Mouse (Mus musculus) liver, postnatal 0 days (tissue): ENCODE results near the gene Echdc2. TPM values are rescaled to one million over a fixed set of nuclear protein-coding genes. Genes with fewer than 3 reads are reported as not detected.

Experiments used
- ATAC-seq: fragments of 200-750 bp; cut with Nextera tagmentation; 2 replicates; pipeline ENCODE4 v1.8.0; 2017; ENCODE audit warnings: mild to moderate bottlenecking, moderate library complexity
- DNase-seq: peaks from one replicate; pipeline ENCODE4 v3.0.0-alpha.2; 2016
- H3K27ac ChIP-seq: fragments of 300-500 bp; sonication (generic); 2 replicates; pipeline ENCODE4 v1.5.1; 2014; ENCODE audit warnings: antibody characterized with exemption, moderate library complexity, mild to moderate bottlenecking, low read depth
- H3K27me3 ChIP-seq: fragments of 300-500 bp; sonication (generic); 2 replicates; pipeline ENCODE4 v1.6.1; 2014; ENCODE audit warnings: low read length, control low read depth, mixed read lengths; ENCODE audit not compliant: insufficient read depth
- H3K36me3 ChIP-seq: fragments of 300-500 bp; sonication (generic); replicated peaks from 2 replicates; pipeline ENCODE4 v1.6.1; 2014; ENCODE audit warnings: mild to moderate bottlenecking, control low read depth, low read length, moderate library complexity, mixed read lengths; ENCODE audit not compliant: insufficient read depth
- H3K4me1 ChIP-seq: fragments of 300-500 bp; sonication (generic); 2 replicates; pipeline ENCODE4 v1.6.1; 2014; ENCODE audit warnings: antibody characterized with exemption, mild to moderate bottlenecking, control low read depth; ENCODE audit not compliant: insufficient read depth
- H3K4me2 ChIP-seq: fragments of 300-500 bp; sonication (generic); 2 replicates; pipeline ENCODE4 v1.6.1; 2014; ENCODE audit warnings: low read depth, mild to moderate bottlenecking, low read length, moderate library complexity, mixed read lengths
- H3K4me3 ChIP-seq: fragments of 300-500 bp; sonication (generic); 2 replicates; pipeline ENCODE4 v1.5.1; 2014; ENCODE audit warnings: low read depth, low read length
- H3K9ac ChIP-seq: fragments of 300-500 bp; sonication (generic); replicated peaks from 2 replicates; pipeline ENCODE4 v1.6.1; 2014; ENCODE audit warnings: mild to moderate bottlenecking, moderate library complexity
- H3K9me3 ChIP-seq: fragments of 300-500 bp; sonication (generic); 2 replicates; pipeline ENCODE4 v1.6.1; 2016; ENCODE audit warnings: mild to moderate bottlenecking, control low read depth, low read length, mixed read lengths
- CTCF ChIP-seq: sonication (generic); IDR thresholded peaks from 2 replicates; pipeline ENCODE4 v1.5.1; 2016; ENCODE audit warnings: antibody characterized with exemption, low read depth
- EP300 ChIP-seq: IDR thresholded peaks from 2 replicates; pipeline ENCODE4 v1.6.1; 2016; ENCODE audit warnings: antibody characterized with exemption, low read depth, mild to moderate bottlenecking
- WGBS: fragments of 180-500 bp; shearing (Covaris S2); extraction: QIAGEN DNeasy Blood & Tissue Kit; methylation state at CpG from one replicate; pipeline ENCODE4 v1.1.7; 2014; ENCODE audit not compliant: insufficient replicate concordance; 5-methylcytosine and 5-hydroxymethylcytosine counted together
- polyA plus RNA-seq: library from polyadenylated mRNA; unstranded; fragments of >200 nt; fragmentation: Nextera tagmentation; extraction: Ambion mirVana; gene quantifications from 2 replicates; pipeline ENCODE4 v1.2.1, GENCODE M21; 2015

The Echdc2 gene
- polyA plus RNA-seq, 1 experiment from 2014 or later: 99.9 TPM

DNA sequence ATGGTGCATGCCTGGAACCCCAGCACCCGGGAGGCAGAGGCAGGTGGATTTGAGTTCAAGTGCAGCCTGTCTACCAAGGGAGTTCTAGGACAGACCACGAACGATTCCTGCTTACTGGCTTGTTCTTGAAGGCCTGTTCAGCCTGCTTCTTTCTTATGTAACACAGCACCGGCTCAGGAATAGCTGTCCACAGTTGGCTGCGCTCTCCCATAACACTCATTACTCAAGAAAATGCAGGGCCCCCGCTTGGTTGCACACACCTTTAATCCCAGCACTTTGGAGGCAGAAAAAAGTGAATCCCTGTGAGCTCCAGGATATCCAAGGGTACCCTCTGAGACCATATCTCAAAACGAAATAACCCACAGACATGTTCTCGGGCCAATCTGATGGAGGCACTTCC is 3.3 kb upstream of the Echdc2 start:
- 79% methylated on average over 8 of the region's 8 CpGs for WGBS
- no peak for ATAC-seq
- no peak overlapping the region for H3K4me2 ChIP-seq
- H3K36me3 ChIP-seq: no peaks in the 10 kb centered on the region
- TF ChIP-seq EP300 (no peak), CTCF (no peak)
- no peak for DNase-seq
- no peak overlapping the region for H3K27ac ChIP-seq
- no peak overlapping the region for H3K4me3 ChIP-seq
- peaks cover 5% of the 10 kb centered on the region; the same call in 1 of the 2 replicates for H3K27me3 ChIP-seq
- no peaks in the 10 kb centered on the region for H3K4me1 ChIP-seq
- no peaks in the 10 kb centered on the region for H3K9me3 ChIP-seq
- no peak overlapping the region for H3K9ac ChIP-seq

DNA sequence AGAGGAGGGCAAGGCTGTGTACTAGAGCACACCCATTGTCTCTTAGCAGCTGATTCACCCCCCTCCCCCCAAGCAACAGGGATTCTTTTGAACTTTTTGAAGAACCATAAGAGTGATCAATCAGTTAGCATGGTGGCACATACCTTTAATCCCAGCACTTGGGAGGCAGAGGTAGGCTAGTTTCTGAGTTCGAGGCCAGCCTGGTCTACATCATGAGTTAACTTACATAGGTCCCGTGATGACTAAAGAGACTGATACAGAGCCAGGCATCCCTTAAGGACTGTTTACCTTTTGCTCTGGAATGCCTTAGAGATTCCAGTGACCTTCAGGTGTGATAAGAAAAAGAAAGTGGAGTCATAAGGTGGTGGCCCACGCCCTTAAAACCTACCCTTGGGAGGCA is 1.9 kb upstream of the Echdc2 start:
- 72% methylated on average over 3 of the region's 3 CpGs for WGBS
- Histone ChIP-seq H3K36me3 (no peaks in the 10 kb centered on the region), H3K4me1 (no peaks in the 10 kb centered on the region), H3K4me3 (no peak overlapping the region), H3K27me3 (peaks cover 5% of the 10 kb centered on the region; the same call in 1 of the 2 replicates), H3K4me2 (no peak overlapping the region), H3K9me3 (no peaks in the 10 kb centered on the region), H3K27ac (no peak overlapping the region), H3K9ac (no peak overlapping the region)
- no peak for TF ChIP-seq CTCF
- no peak for TF ChIP-seq EP300
- no peak for ATAC-seq
- no peak for DNase-seq

DNA sequence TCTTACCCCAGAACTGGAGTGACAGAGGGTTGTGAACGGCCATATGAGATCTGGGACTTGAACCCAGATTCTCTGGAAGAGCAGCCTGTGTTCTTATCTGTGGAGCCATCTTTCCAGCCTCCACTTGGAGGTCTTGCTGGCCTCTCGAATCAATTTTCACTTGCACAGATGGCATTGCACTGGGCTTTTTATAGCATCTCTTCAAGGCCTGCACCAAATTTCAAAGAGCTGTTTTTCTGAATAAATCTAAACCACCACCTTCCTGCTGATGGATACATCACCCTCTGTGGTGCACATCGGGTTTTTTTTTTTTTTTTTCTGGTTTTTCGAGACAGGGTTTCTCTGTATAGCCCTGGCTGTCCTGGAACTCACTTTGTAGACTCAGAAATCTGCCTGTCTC is 1.6 kb downstream of the Echdc2 start:
- H3K4me1 ChIP-seq: no peaks in the 10 kb centered on the region
- DNase-seq (no peak), ATAC-seq (no peak)
- H3K4me2 ChIP-seq: no peak overlapping the region
- no peaks in the 10 kb centered on the region for H3K9me3 ChIP-seq
- H3K27me3 ChIP-seq: peaks cover 5% of the 10 kb centered on the region; the same call in 1 of the 2 replicates
- no peak overlapping the region for H3K9ac ChIP-seq
- WGBS: 65% methylated on average over 4 of the region's 4 CpGs
- H3K27ac ChIP-seq: no peak overlapping the region
- H3K4me3 ChIP-seq: no peak overlapping the region
- 0 out of 2 replicates have a peak, but pooled peaks cover 9% of the 10 kb centered on the region for H3K36me3 ChIP-seq
- TF ChIP-seq EP300: no peak
- no peak for TF ChIP-seq CTCF

DNA sequence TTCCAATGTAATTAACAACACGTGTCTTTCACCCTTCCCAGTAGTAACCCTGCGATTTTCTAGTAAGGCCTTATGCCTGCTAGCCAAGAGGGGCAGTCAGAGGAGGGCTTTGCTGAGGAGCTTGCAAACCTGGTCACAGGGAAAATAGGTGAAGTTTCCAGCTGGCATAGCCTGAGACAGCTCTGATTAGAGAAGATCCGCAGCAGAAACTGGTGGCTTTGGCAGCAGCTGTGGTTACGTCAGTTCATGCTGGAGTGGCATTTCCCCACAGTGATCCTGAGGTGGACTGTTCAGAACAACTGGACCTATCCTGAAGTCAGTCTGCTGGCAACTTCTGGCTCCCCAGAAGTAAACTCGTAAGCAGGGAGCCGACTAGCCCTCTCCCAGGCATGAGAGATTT is 2.8 kb downstream of the Echdc2 start:
- H3K9ac ChIP-seq: no peak overlapping the region
- DNase-seq (no peak), ATAC-seq (no peak)
- H3K27ac ChIP-seq: no peak overlapping the region
- TF ChIP-seq CTCF: no peak
- TF ChIP-seq EP300: no peak
- 73% methylated on average over 6 of the region's 6 CpGs for WGBS
- no peaks in the 10 kb centered on the region for H3K9me3 ChIP-seq
- H3K4me1 ChIP-seq: no peaks in the 10 kb centered on the region
- H3K4me3 ChIP-seq: no peak overlapping the region
- peaks cover 5% of the 10 kb centered on the region; the same call in 1 of the 2 replicates for H3K27me3 ChIP-seq
- 0 out of 2 replicates have a peak, but pooled peaks cover 9% of the 10 kb centered on the region for H3K36me3 ChIP-seq
- H3K4me2 ChIP-seq: no peak overlapping the region

DNA sequence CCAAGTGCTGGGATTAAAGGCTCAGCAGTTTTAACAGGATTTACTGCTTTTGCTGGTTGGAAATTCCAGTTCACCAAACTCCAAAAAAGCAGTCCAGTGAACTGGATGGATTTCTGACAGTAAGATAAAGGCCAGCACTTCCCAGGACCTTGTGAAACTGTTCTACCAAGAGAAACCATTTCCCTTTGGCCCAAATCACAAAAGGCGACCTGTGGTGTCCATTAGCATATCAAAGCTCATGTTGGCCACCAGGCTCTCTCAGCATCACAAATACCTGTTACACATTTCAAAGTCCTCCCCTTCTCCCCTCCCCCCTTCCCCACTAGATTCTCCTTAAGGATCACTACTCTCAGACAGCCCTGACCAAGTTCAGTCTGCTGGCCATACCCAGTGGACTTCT is 17.0 kb downstream of the Echdc2 start:
- DNase-seq (no peak), ATAC-seq (no peak)
- H3K27ac ChIP-seq: no peak overlapping the region
- H3K36me3 ChIP-seq: no peaks in the 10 kb centered on the region; the same call in 1 of the 2 replicates
- no peak overlapping the region for H3K9ac ChIP-seq
- no peaks in the 10 kb centered on the region for H3K9me3 ChIP-seq
- no peak overlapping the region for H3K4me2 ChIP-seq
- no peak overlapping the region for H3K4me3 ChIP-seq
- H3K4me1 ChIP-seq: no peaks in the 10 kb centered on the region
- WGBS: 82% methylated on average over 1 of the region's 1 CpGs
- TF ChIP-seq EP300 (no peak), CTCF (no peak)
- no peaks in the 10 kb centered on the region for H3K27me3 ChIP-seq

DNA sequence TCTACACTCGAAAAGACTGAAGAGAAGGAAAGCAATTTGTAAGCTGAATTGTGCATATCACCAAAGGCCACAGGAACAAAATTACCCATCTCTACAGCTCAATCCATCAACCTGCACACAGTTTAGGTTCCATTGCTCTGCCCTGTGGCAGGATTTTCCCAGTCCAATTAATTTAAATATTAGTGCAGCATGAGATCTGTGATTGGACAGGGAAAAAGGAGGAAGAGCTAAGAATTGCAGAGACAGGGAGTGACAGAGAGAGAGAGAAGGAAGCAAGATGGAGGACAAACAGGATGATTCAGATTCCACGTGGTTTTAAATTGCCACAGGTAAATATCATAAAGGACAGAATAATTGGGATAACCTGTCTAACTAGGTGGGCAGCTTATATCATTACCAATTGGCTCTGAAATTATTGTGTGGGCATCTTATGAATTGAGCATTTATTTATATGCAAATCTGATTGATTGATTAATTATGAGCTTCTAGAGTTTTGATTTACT is 27.6 kb downstream of the Echdc2 start:
- no peak for DNase-seq
- Histone ChIP-seq H3K4me2 (no peak overlapping the region), H3K9me3 (no peaks in the 10 kb centered on the region), H3K36me3 (no peaks in the 10 kb centered on the region; the same call in 1 of the 2 replicates), H3K27me3 (no peaks in the 10 kb centered on the region), H3K4me1 (no peaks in the 10 kb centered on the region), H3K4me3 (no peak overlapping the region), H3K9ac (no peak overlapping the region), H3K27ac (no peak overlapping the region)
- no peak for TF ChIP-seq CTCF
- no peak for TF ChIP-seq EP300
- WGBS: 70% methylated on average over 2 of the region's 2 CpGs
- ATAC-seq: no peak

DNA sequence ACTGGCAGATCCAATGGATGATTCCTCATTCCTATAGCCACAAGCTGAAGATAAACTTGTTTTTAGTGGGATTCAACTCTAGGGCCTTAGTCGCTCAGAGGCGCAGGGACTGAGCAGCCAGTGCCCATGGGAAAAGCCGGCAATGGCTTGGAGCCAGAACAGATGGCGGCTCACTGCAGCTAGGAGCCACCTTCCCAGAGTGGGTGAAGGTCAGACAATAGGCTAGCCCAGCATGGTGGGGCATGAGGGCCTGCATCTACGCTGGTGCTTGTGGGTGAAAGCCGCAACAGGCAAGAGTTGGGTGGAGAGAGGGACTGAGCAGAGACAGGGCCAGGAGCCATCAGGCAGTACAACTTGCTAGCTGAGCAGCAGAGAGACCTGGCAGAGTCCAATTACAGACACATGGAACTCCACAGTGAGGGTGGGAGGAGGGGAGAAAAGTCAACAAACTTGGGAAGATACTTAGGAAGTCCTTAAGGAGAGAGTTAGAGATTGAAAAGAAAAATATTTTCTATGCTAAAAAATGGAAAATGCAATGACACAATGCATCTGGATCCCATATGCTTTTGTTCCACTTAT is 31.1 kb downstream of the Echdc2 start:
- no peak for DNase-seq
- Histone ChIP-seq H3K9me3 (no peaks in the 10 kb centered on the region), H3K27ac (no peak overlapping the region), H3K4me3 (no peak overlapping the region), H3K27me3 (no peaks in the 10 kb centered on the region), H3K4me1 (no peaks in the 10 kb centered on the region), H3K36me3 (no peaks in the 10 kb centered on the region), H3K9ac (no peak overlapping the region), H3K4me2 (no peak overlapping the region)
- no peak for ATAC-seq
- TF ChIP-seq EP300 (no peak), CTCF (no peak)
- WGBS: 82% methylated on average over 6 of the region's 6 CpGs
